Mouse (Mus musculus) hindbrain, embryonic 15.5 days (tissue): Measurements from ENCODE around the gene Kif3c. TPM values are rescaled to one million over a fixed set of nuclear protein-coding genes. Genes with fewer than 3 reads are reported as not detected.
A peak's percentile ranks its signal among the peaks of the same experiment; 100 is the strongest.

Experiments
- ATAC-seq: fragments of 200-750 bp; cut with Nextera tagmentation; 2 replicates; pipeline ENCODE4 v1.8.0; 2017; ENCODE audit warnings: low read depth, moderate number of reproducible peaks, moderate TSS enrichment; ENCODE audit not compliant: low FRiP score
- H3K27ac ChIP-seq: fragments of 300-500 bp; sonication (generic); replicated peaks from 2 replicates; pipeline ENCODE4 v1.5.1; 2015; ENCODE audit warnings: mild to moderate bottlenecking, inconsistent platforms
- H3K27me3 ChIP-seq: fragments of 300-500 bp; sonication (generic); 2 replicates; pipeline ENCODE4 v1.6.1; 2015; ENCODE audit warnings: control low read depth, inconsistent platforms
- H3K36me3 ChIP-seq: fragments of 300-500 bp; sonication (generic); 2 replicates; pipeline ENCODE4 v1.6.1; 2015; ENCODE audit warnings: control low read depth, inconsistent platforms
- H3K4me1 ChIP-seq: fragments of 300-500 bp; sonication (generic); replicated peaks from 2 replicates; pipeline ENCODE4 v1.6.1; 2015; ENCODE audit warnings: control low read depth, inconsistent platforms
- H3K4me2 ChIP-seq: fragments of 300-500 bp; sonication (generic); 2 replicates; pipeline ENCODE4 v1.6.1; 2015; ENCODE audit warnings: moderate library complexity, mild to moderate bottlenecking, inconsistent platforms
- H3K4me3 ChIP-seq: fragments of 300-500 bp; sonication (generic); 2 replicates; pipeline ENCODE4 v1.5.1; 2015; ENCODE audit warnings: mild to moderate bottlenecking, inconsistent platforms
- H3K9ac ChIP-seq: fragments of 300-500 bp; sonication (generic); 2 replicates; pipeline ENCODE4 v1.6.1; 2015; ENCODE audit warnings: inconsistent platforms
- H3K9me3 ChIP-seq: fragments of 300-500 bp; sonication (generic); 2 replicates; pipeline ENCODE4 v1.6.1; 2016; ENCODE audit warnings: control low read depth, inconsistent platforms
- WGBS: fragments of 180-500 bp; shearing (Covaris S2); methylation state at CpG from one replicate; pipeline ENCODE4 v1.1.7; 2015; 5-methylcytosine and 5-hydroxymethylcytosine counted together
- polyA plus RNA-seq: library from polyadenylated mRNA; unstranded; fragments of >200 nt; fragmentation: Nextera tagmentation; extraction: Ambion mirVana; gene quantifications from 2 replicates; pipeline ENCODE4 v1.2.1, GENCODE M21; 2015

Kif3c gene
- 79.9 and 85.8 TPM in 2 replicates for polyA plus RNA-seq

DNA sequence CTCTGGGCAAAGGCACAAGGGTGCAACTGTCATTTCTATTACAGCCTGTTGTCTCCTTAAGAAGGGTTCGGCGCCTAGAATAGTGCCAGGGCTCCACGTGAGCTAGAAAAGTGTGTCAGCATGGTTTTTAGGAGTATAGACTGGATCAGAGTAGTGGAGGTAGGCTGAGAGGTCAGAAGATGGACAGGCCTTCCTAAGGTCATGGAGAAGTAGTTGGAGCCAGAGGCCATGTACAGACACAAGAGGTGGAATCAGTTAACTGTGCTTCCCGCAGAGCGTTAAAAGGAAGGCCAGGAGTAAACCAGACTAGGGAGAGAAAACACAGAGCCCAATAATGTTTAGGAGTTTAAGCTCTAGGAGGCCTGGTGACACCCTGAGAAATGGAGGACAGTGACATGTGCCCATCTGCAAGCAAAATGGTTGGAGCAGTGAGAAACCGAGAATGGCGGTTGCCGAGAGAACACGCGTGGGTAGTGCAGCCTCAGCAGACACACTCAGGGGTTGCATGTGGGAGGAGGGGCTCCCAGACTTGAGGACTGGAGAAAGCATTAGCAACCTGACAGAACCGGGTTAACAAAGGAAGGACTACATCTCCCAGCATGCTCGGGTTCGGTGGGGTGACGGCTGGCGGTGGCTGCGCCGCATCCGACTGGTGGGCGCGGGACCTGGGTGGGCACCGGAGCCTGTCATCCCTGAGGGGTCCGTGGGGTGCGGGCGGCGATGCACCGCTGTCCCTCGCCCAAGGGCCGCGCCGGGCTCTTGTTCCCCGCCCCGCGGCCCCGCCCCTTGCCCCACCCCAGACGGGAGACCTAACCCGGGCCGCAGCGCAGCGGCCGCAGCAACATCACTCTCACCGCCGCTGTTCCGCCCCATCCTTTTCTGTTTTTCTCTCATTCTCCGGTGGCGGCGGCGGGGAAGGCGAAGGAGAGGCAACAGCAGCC lies at the start of gene Kif3c:
Gene Kif3c, plus strand, starts transcription at position 625 of the 941 bp plus-strand sequence.
- Histone ChIP-seq H3K4me1 (peaks cover 44% of the 10 kb centered on the region), H3K36me3 (peaks cover 12% of the 10 kb centered on the region; the same call in 1 of the 2 replicates), H3K9me3 (no peaks in the 10 kb centered on the region), H3K27ac (peak within 1 kb of the TSS; percentile 97), H3K9ac (peak within 1 kb of the TSS; percentile 92), H3K27me3 (no peaks in the 10 kb centered on the region), H3K4me2 (peak within 1 kb of the TSS; percentile 68), H3K4me3 (peak within 1 kb of the TSS; percentile 79)
- peak; percentile 93 for ATAC-seq
- WGBS: 6% methylated on average over 45 of the region's 48 CpGs

DNA sequence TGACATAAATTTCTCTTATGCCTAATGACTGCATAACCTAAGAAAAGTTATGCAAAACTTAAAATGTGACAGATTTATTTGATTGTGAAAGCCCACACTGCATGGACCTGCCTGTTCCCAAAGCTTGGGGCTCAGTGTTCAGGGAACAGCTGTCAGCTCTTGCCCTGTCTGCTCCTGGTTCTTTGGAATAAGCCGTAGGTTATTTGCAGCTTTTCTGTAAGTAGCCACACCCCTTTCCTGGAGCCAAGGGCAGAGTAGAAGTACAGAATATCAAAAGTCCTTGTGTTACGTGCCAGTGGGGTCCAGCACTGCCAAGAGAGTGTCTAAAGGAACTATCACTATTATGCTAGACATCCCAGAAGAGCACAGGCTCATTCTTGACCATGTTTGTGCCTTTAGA lies 48.8 kb upstream of the Kif3c start:
- H3K36me3 ChIP-seq: no peaks in the 10 kb centered on the region
- no peak overlapping the region for H3K27ac ChIP-seq
- H3K27me3 ChIP-seq: no peaks in the 10 kb centered on the region
- 47% methylated on average over 2 of the region's 2 CpGs for WGBS
- H3K9ac ChIP-seq: no peak overlapping the region
- H3K9me3 ChIP-seq: no peaks in the 10 kb centered on the region
- no peak overlapping the region for H3K4me2 ChIP-seq
- no peaks in the 10 kb centered on the region for H3K4me1 ChIP-seq
- no peak for ATAC-seq
- no peak overlapping the region for H3K4me3 ChIP-seq

- H3K9me3 ChIP-seq: no peaks in the 10 kb centered on the region
- no peak overlapping the region for H3K4me3 ChIP-seq
- WGBS: 84% methylated on average over 3 of the region's 3 CpGs
Measured at GRCm38 (mm10) chr12:3316937-3317336, 48.0 kb upstream of the Kif3c start.

GRCm38 (mm10) chr12:3319377-3319776 lies 45.6 kb upstream of the Kif3c start:
- Histone ChIP-seq H3K4me3 (no peak overlapping the region), H3K27ac (no peak overlapping the region), H3K36me3 (no peaks in the 10 kb centered on the region), H3K27me3 (no peaks in the 10 kb centered on the region), H3K9ac (no peak overlapping the region), H3K9me3 (no peaks in the 10 kb centered on the region), H3K4me1 (no peaks in the 10 kb centered on the region), H3K4me2 (no peak overlapping the region)
- ATAC-seq: no peak
- WGBS: 76% methylated on average over 4 of the region's 4 CpGs

More at GRCm38 (mm10) chr12:3316937-3317336, 48.0 kb upstream of the Kif3c start:
- ATAC-seq: no peak
- Histone ChIP-seq H3K27me3 (no peaks in the 10 kb centered on the region), H3K36me3 (no peaks in the 10 kb centered on the region), H3K27ac (no peak overlapping the region), H3K4me1 (no peaks in the 10 kb centered on the region), H3K9ac (no peak overlapping the region), H3K4me2 (no peak overlapping the region)

DNA sequence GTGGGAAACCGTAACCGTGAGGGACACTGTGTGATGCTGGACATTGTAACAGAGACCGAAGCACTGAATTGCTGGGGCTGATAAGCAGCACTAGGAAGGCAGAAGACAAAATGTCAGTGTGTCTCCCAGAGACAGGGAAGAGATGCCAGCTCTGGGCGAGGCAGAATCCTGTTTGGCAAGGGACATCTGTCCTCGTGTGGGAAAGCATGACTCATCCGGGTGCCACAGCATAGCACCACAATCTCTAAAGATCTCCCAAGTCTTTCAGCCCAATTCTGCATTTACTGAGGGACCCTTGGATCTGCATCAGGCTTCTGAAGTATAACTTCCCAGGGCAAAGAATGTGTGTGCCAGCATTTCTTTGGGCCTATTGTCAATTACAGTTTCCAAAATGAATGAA lies 41.7 kb upstream of the Kif3c start:
- ATAC-seq: no peak
- 84% methylated on average over 6 of the region's 6 CpGs for WGBS

GRCm38 (mm10) chr12:3325232-3325631 lies 39.7 kb upstream of the Kif3c start:
- WGBS: 85% methylated on average over 2 of the region's 2 CpGs
- ATAC-seq: no peak
- H3K4me1 ChIP-seq: no peaks in the 10 kb centered on the region
- H3K27ac ChIP-seq: no peak overlapping the region
- no peak overlapping the region for H3K9ac ChIP-seq
- no peak overlapping the region for H3K4me3 ChIP-seq
- 0 out of 2 replicates have a peak, but pooled peaks cover 3% of the 10 kb centered on the region for H3K9me3 ChIP-seq
- no peaks in the 10 kb centered on the region for H3K27me3 ChIP-seq
- no peak overlapping the region for H3K4me2 ChIP-seq
- H3K36me3 ChIP-seq: no peaks in the 10 kb centered on the region

More for the DNA sequence above, 41.7 kb upstream of the Kif3c start:
- Histone ChIP-seq H3K27ac (no peak overlapping the region), H3K4me3 (no peak overlapping the region), H3K4me1 (no peaks in the 10 kb centered on the region), H3K36me3 (no peaks in the 10 kb centered on the region), H3K9ac (no peak overlapping the region), H3K9me3 (no peaks in the 10 kb centered on the region), H3K4me2 (no peak overlapping the region), H3K27me3 (no peaks in the 10 kb centered on the region)

DNA sequence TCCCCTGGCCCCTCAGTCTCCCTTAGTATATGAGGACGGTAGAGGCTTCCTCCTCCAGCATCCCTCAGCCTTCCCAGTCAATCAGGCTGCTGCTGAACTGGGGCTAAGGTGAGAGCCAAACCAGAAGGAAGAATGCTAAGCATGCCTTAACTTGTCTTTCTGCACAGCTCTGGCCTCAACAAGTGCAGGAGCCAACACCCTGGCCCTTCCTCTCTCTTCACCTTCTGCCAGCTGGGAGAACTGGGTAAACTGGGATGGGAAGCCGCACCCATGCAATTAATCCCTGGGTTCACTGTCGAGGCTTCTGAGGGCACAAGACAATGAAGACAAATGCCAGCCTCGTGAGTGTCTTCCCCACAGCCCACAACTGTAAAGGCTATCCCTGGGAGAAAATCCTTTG lies 35.3 kb upstream of the Kif3c start:
- Histone ChIP-seq H3K4me2 (no peak overlapping the region), H3K36me3 (no peaks in the 10 kb centered on the region), H3K9me3 (0 out of 2 replicates have a peak, but pooled peaks cover 3% of the 10 kb centered on the region), H3K27ac (no peak overlapping the region), H3K27me3 (no peaks in the 10 kb centered on the region), H3K4me3 (no peak overlapping the region), H3K4me1 (no peaks in the 10 kb centered on the region), H3K9ac (no peak overlapping the region)
- WGBS: 88% methylated on average over 4 of the region's 4 CpGs
- no peak for ATAC-seq

- Histone ChIP-seq H3K9ac (no peak overlapping the region), H3K9me3 (no peaks in the 10 kb centered on the region), H3K27ac (no peak overlapping the region), H3K27me3 (no peaks in the 10 kb centered on the region), H3K36me3 (no peaks in the 10 kb centered on the region), H3K4me1 (no peaks in the 10 kb centered on the region), H3K4me3 (no peak overlapping the region), H3K4me2 (no peak overlapping the region)
- 85% methylated on average over 1 of the region's 1 CpGs for WGBS
- ATAC-seq: no peak
Measured at GRCm38 (mm10) chr12:3338931-3339330, 26.0 kb upstream of the Kif3c start.

DNA sequence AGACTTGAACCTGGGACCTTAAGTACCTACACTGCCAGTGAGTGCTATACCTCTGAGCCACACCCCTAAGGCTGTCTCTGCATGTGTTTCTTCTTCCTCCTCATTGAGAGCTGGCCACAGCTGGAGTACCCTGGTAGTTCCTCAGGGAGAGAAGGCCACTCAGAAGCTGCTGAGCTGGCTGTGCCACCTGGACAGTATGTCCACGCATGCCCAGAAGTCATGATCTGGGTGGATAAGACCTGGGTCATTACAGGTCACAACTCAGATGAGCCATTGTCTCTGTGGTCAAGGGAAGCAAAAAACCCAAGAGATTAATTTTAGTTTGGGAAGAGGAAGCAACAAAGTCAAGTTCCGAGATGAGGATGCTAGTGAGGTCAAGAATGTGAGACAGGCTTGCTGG lies 20.8 kb upstream of the Kif3c start:
- H3K4me3 ChIP-seq: no peak overlapping the region
- no peaks in the 10 kb centered on the region for H3K36me3 ChIP-seq
- ATAC-seq: no peak
- H3K4me2 ChIP-seq: no peak overlapping the region
- H3K9me3 ChIP-seq: no peaks in the 10 kb centered on the region
- H3K27me3 ChIP-seq: no peaks in the 10 kb centered on the region
- no peak overlapping the region for H3K27ac ChIP-seq
- no peaks in the 10 kb centered on the region for H3K4me1 ChIP-seq
- WGBS: 91% methylated on average over 2 of the region's 2 CpGs
- H3K9ac ChIP-seq: no peak overlapping the region

GRCm38 (mm10) chr12:3345038-3345437 lies 19.9 kb upstream of the Kif3c start:
- H3K27me3 ChIP-seq: no peaks in the 10 kb centered on the region
- ATAC-seq: no peak
- WGBS: 88% methylated on average over 5 of the region's 5 CpGs
- no peak overlapping the region for H3K4me2 ChIP-seq
- H3K27ac ChIP-seq: no peak overlapping the region
- no peaks in the 10 kb centered on the region for H3K9me3 ChIP-seq
- H3K4me1 ChIP-seq: no peaks in the 10 kb centered on the region
- H3K36me3 ChIP-seq: no peaks in the 10 kb centered on the region
- H3K4me3 ChIP-seq: no peak overlapping the region
- H3K9ac ChIP-seq: no peak overlapping the region

GRCm38 (mm10) chr12:3347682-3348081 lies 17.2 kb upstream of the Kif3c start:
- no peaks in the 10 kb centered on the region for H3K36me3 ChIP-seq
- no peaks in the 10 kb centered on the region for H3K9me3 ChIP-seq
- no peak for ATAC-seq
- H3K4me1 ChIP-seq: no peaks in the 10 kb centered on the region
- H3K27me3 ChIP-seq: no peaks in the 10 kb centered on the region
- no peak overlapping the region for H3K4me3 ChIP-seq
- no peak overlapping the region for H3K27ac ChIP-seq
- H3K4me2 ChIP-seq: no peak overlapping the region
- H3K9ac ChIP-seq: no peak overlapping the region

DNA sequence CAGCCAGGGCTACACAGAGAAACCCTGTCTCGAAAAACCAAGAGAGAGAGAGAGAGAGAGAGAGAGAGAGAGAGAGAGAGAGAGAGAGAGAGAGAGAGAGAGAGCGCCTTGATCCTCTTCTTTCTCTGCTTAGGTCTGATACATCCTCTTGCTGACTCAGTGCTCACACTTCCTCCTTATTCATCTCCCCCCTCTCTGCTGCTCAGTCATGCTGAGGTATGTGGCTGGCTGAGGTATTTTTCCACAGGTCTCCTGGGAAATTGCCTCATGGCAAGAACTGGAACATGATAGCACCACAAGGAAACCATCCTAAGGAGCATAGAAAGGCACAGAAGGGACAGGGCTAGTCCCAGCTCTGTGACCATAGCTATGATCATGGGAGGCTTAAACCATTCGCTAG lies 15.5 kb upstream of the Kif3c start:
- Histone ChIP-seq H3K4me1 (no peaks in the 10 kb centered on the region), H3K4me3 (no peak overlapping the region), H3K9ac (no peak overlapping the region), H3K27me3 (no peaks in the 10 kb centered on the region), H3K9me3 (no peaks in the 10 kb centered on the region), H3K27ac (no peak overlapping the region), H3K36me3 (no peaks in the 10 kb centered on the region), H3K4me2 (no peak overlapping the region)
- no peak for ATAC-seq
- 79% methylated on average over 3 of the region's 3 CpGs for WGBS
